Mouse (Mus musculus): ENCODE results near the gene Imp4.

DNA sequence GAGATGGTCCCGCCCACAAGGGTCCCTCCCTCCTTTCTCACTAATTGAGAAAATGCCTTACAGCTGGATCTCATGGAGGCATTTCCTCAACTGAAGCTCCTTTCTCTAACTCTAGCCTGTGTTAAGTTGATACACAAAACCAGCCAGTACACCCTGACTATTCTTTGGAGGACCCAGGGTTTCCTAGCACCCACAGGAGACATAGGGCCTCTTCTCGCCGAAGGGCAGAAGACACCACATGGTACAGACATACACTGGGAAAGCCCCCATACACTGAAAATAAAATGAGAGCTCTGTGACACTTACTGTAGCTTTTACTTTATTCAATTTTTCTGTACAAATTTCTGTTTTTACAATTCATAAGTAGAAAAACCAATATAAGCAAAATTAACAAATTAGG is 3.3 kb upstream of the Imp4 start:
- TF ChIP-seq CTCF (IDR thresholded peaks at IDR 0.05) (no peak), EP300 (IDR thresholded peaks at IDR 0.05; ENCODE audit: insufficient read depth, low read depth, low read length) (no peak)

All from heart, adult 2 months (tissue).